Comparison of ENCODE assay signal across 8 mouse cellular contexts in the genomic region with DNA sequence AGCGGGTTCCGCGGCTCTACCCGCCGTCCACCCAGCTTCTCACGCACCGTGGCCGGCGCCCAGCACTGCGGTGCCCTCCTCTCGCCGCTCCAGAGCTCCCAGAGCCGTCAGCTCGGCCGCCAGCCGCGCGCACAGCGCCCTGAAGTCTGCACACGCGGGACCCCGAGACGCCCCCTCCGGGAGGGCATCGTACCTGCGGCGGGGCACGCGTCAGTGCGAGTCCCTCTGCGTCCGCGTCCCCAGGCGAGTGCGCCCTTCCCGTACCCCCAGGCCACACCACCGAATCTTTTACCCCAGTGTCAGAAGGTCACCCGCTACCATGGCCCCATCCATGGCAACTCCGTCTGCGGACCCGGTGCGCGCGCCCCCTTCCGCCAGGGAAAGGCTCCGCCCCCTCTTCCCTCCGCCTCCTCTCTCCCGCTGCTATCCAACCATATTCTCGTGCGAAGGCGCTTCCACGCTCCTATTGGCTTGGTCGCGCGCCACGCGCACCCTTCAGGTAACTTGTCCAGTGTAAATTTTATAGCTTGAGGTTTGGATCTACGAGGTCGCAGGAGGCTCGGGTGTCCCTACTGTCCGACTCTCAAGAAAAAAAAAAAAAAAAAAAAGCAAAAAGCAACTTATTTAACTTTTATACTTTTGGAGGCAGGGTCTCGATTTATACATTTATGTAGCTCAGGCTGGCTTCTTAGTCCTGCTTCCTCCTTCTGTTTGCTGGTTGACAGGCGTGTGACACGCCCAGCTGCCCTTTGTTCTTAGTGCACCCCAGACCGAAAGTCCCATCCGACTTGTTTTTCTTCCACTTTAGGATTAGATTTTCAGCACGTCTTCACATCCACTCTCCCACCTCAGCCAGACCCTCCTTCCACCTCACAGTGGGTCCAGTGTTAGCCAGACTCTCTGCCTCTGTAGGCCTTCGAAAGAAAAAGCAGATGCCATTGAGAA. TPM values are rescaled to one million over a fixed set of nuclear protein-coding genes. Genes with fewer than 3 reads are reported as not detected.
A peak's percentile ranks its signal among the peaks of the same experiment; 100 is the strongest.
DNase-seq lines count a peak whose midpoint lies in the region; ATAC-seq and TF ChIP-seq lines count a peak whose summit lies in the region.

TSS of gene Fam98c (minus strand) at position 397 of the 945 bp plus-strand sequence.

- H3K9ac ChIP-seq in forebrain, embryonic 14.5 days (ENCODE audit: low read length) = peak within 1 kb of the TSS; percentile 77
- peak within 1 kb of the TSS; percentile 85 for H3K9ac ChIP-seq in liver, postnatal 0 days (replicated peaks)
- peak within 1 kb of the TSS; percentile 74 for H3K9ac ChIP-seq in neural tube, embryonic 14.5 days (replicated peaks; ENCODE audit: low read depth, low read length)

- peak; percentile 88 for ATAC-seq in forebrain, embryonic 14.5 days
- ATAC-seq in liver, postnatal 0 days = peak; percentile 84
- peak; percentile 84 for ATAC-seq in neural tube, embryonic 14.5 days (ENCODE audit: low read depth)

- peak within 1 kb of the TSS; percentile 76 for H3K4me3 ChIP-seq in forebrain, embryonic 14.5 days (ENCODE audit: low read depth, low read length)
- H3K4me3 ChIP-seq in liver, postnatal 0 days (ENCODE audit: low read depth, low read length) = peak within 1 kb of the TSS; percentile 84
- peak within 1 kb of the TSS; percentile 57 for H3K4me3 ChIP-seq in neural tube, embryonic 14.5 days (ENCODE audit: low read depth, low read length)

- peak; percentile 54 for TF ChIP-seq CTCF in liver, postnatal 0 days (IDR thresholded peaks at IDR 0.05; ENCODE audit: low read depth)

- peak; percentile 88 for DNase-seq in ES-CJ7 (ENCODE audit: low read depth, low spot score)
- DNase-seq in cerebellum, adult 11 months = peak; percentile 86
- peak; percentile 87 for DNase-seq in forebrain, embryonic 14.5 days (ENCODE audit: low spot score)
- peak; percentile 86 to 88 for DNase-seq in heart, postnatal 10 days
- DNase-seq in large intestine, adult 2 months (ENCODE audit: low read depth, low spot score) = peak; percentile 73
- DNase-seq in liver, postnatal 0 days = peak; percentile 83
- peak; percentile 88 for DNase-seq in testis, postnatal 10 days (ENCODE audit: low spot score)

- H3K27me3 ChIP-seq in forebrain, embryonic 14.5 days (replicated peaks; ENCODE audit: control insufficient read depth, insufficient read depth, low read length) = 0 out of 2 replicates have a peak, but pooled peaks cover 7% of the 10 kb centered on the region
- H3K27me3 ChIP-seq in liver, postnatal 0 days (ENCODE audit: insufficient read depth, low read length) = peaks cover 11% of the 10 kb centered on the region
- peaks cover 4% of the 10 kb centered on the region; the same call in 1 of the 2 replicates for H3K27me3 ChIP-seq in neural tube, embryonic 14.5 days (ENCODE audit: control insufficient read depth, insufficient read depth, low read length)

- H3K27ac ChIP-seq in forebrain, embryonic 14.5 days (ENCODE audit: low read depth, low read length) = peak within 1 kb of the TSS; percentile 89
- H3K27ac ChIP-seq in liver, postnatal 0 days (ENCODE audit: low read depth) = peak within 1 kb of the TSS; percentile 84
- H3K27ac ChIP-seq in neural tube, embryonic 14.5 days (ENCODE audit: low read depth, low read length) = peak within 1 kb of the TSS; percentile 76

- intact Hi-C loops in heart, postnatal 10 days (cut with DNase I) = no loop called here

- H3K36me3 ChIP-seq in forebrain, embryonic 14.5 days (ENCODE audit: control insufficient read depth, insufficient read depth, low read length) = no peaks in the 10 kb centered on the region; the same call in 1 of the 2 replicates
- peaks cover 6% of the 10 kb centered on the region; the same call in 1 of the 2 replicates for H3K36me3 ChIP-seq in liver, postnatal 0 days (replicated peaks; ENCODE audit: insufficient read depth, low read length)
- H3K36me3 ChIP-seq in neural tube, embryonic 14.5 days (ENCODE audit: control insufficient read depth, insufficient read depth, low read length) = no peaks in the 10 kb centered on the region

- no peak for TF ChIP-seq EP300 in liver, postnatal 0 days (IDR thresholded peaks at IDR 0.05; ENCODE audit: low read depth)

- H3K4me1 ChIP-seq in forebrain, embryonic 14.5 days (ENCODE audit: control insufficient read depth, insufficient read depth, low read length) = no peaks in the 10 kb centered on the region
- H3K4me1 ChIP-seq in liver, postnatal 0 days (ENCODE audit: insufficient read depth) = peaks cover 14% of the 10 kb centered on the region
- 0 out of 2 replicates have a peak, but pooled peaks cover 4% of the 10 kb centered on the region for H3K4me1 ChIP-seq in neural tube, embryonic 14.5 days (ENCODE audit: control insufficient read depth, insufficient read depth, low read length)

- H3K9me3 ChIP-seq in forebrain, embryonic 14.5 days (replicated peaks; ENCODE audit: control insufficient read depth, low read length) = no peaks in the 10 kb centered on the region
- peaks cover 3% of the 10 kb centered on the region; the same call in 1 of the 2 replicates for H3K9me3 ChIP-seq in liver, postnatal 0 days (ENCODE audit: low read length)
- no peaks in the 10 kb centered on the region for H3K9me3 ChIP-seq in neural tube, embryonic 14.5 days (ENCODE audit: control insufficient read depth, low read length)

- WGBS in forebrain, embryonic 14.5 days = 4% methylated on average over 67 of the region's 68 CpGs
- 2% methylated on average over 68 of the region's 68 CpGs for WGBS in large intestine, adult 2 months
- WGBS in liver, postnatal 0 days (ENCODE audit: insufficient replicate concordance) = 2% methylated on average over 64 of the region's 68 CpGs
- 4% methylated on average over 67 of the region's 68 CpGs for WGBS in neural tube, embryonic 14.5 days

- H3K4me2 ChIP-seq in forebrain, embryonic 14.5 days (ENCODE audit: low read length) = peak within 1 kb of the TSS; percentile 92
- peak within 1 kb of the TSS; percentile 100 for H3K4me2 ChIP-seq in liver, postnatal 0 days (ENCODE audit: low read depth, low read length)
- H3K4me2 ChIP-seq in neural tube, embryonic 14.5 days (ENCODE audit: low read depth, low read length) = peak within 1 kb of the TSS; percentile 56

RNA-seq across cellular contexts. Expression of gene Fam98c, which starts in this region (rescaled TPM):
- polyA plus RNA-seq in forebrain, embryonic 14.5 days (2014; fragmentation: Nextera tagmentation; extraction: Ambion mirVana) = 17.3 and 18.0 TPM in 2 replicates
- 10 to 100 TPM; 13.7 to 15.4 TPM for total RNA-seq in heart, postnatal 10 days (2021)
- polyA plus RNA-seq in large intestine, adult 2 months (2012; rRNA removed) = 115 and 131 TPM in 2 replicates
- 10.5 and 12.5 TPM in 2 replicates for polyA plus RNA-seq in liver, postnatal 0 days (2015; fragmentation: Nextera tagmentation; extraction: Ambion mirVana)
- 29.5 and 33.6 TPM in 2 replicates for polyA plus RNA-seq in neural tube, embryonic 14.5 days (2014; fragmentation: Nextera tagmentation; extraction: Ambion mirVana)

Comparison
In these comparisons a context has a peak if more than half of its experiments do, and no peak if none do; other contexts are left out.
1. Peak in every context shown above with its lines: DNase-seq, ATAC-seq, H3K4me3 ChIP-seq and H3K27ac ChIP-seq.